9 mouse cellular contexts compared by ENCODE assay signal in genomic region chr2:71816391-71817041, GRCm38 (mm10). TPM values are rescaled to one million over a fixed set of nuclear protein-coding genes. Genes with fewer than 3 reads are reported as not detected.
A peak's percentile ranks its signal among the peaks of the same experiment; 100 is the strongest.
DNase-seq lines count a peak whose midpoint lies in the region; ATAC-seq and TF ChIP-seq lines count a peak whose summit lies in the region.
"Had no signal": no experiment of that assay in that cellular context is flagged by ENCODE, and none has a peak within 500 bp of the region (broad histone marks: within the 10 kb centered on the region; RNA-seq: fewer than 3 reads in every experiment).

No protein-coding gene starts in this region.

- H3K4me3 ChIP-seq in gastrocnemius, adult 2 months, result peak overlapping the region; percentile 25; the same call in 1 of the 2 replicates
- H3K4me3 ChIP-seq in bone marrow macrophage, adult 2 months (ENCODE audit: insufficient read depth, low read length), result no peak overlapping the region
- no peak overlapping the region for H3K4me3 ChIP-seq in forebrain, embryonic 14.5 days (ENCODE audit: low read depth, low read length)
- H3K4me3 ChIP-seq in liver, embryonic 15.5 days (replicated peaks), result no peak overlapping the region
- H3K4me3 ChIP-seq in thymus, adult 2 months (ENCODE audit: control insufficient read depth, insufficient read depth, low read length), result peak overlapping the region; percentile 23

- peak; percentile 66 for TF ChIP-seq CTCF in gastrocnemius, adult 2 months (IDR thresholded peaks at IDR 0.05)
- 0 out of 2 replicates have a peak, but pooled peaks have one; percentile 4 for TF ChIP-seq CTCF in bone marrow macrophage, adult 2 months (IDR thresholded peaks at IDR 0.05; ENCODE audit: low read depth, low read length)
- no peak for TF ChIP-seq CTCF in thymus, adult 2 months (IDR thresholded peaks at IDR 0.05; ENCODE audit: borderline replicate concordance, control insufficient read depth, extremely low read depth, insufficient read depth, low read length, poor library complexity)

- peak; percentile 33 for ATAC-seq in forebrain, embryonic 14.5 days
- ATAC-seq in liver, embryonic 15.5 days (ENCODE audit: insufficient read depth), result no peak

- no peak overlapping the region for H3K4me2 ChIP-seq in forebrain, embryonic 14.5 days (ENCODE audit: low read length)
- peak overlapping the region; percentile 33; the same call in 1 of the 2 replicates for H3K4me2 ChIP-seq in liver, embryonic 15.5 days

- no peak for DNase-seq in gastrocnemius, adult 2 months
- DNase-seq in gastrocnemius, postnatal 36 days, result no peak
- DNase-seq in 416B (ENCODE audit: low read depth), result peak; percentile 84
- peak; percentile 86 for DNase-seq in forebrain, embryonic 14.5 days (ENCODE audit: low spot score)
- DNase-seq in thymus, adult 2 months, result peak; percentile 68
- DNase-seq in gastrocnemius, postnatal 25 days, result no peak

- no peaks in the 10 kb centered on the region for H3K36me3 ChIP-seq in forebrain, embryonic 14.5 days (ENCODE audit: control insufficient read depth, insufficient read depth, low read length)
- no peaks in the 10 kb centered on the region for H3K36me3 ChIP-seq in liver, embryonic 15.5 days (replicated peaks)
- peaks cover 3% of the 10 kb centered on the region; the same call in 1 of the 2 replicates for H3K36me3 ChIP-seq in thymus, adult 2 months (ENCODE audit: control insufficient read depth, insufficient read depth, low read length)

- intact Hi-C loops in gastrocnemius, adult 2 months (cut with DNase I), result loop anchor here (1.0 to 5.0 kb wide), 3 partner anchors 217 to 659 kb away; no protein-coding TSS in a partner anchor
- intact Hi-C loops in gastrocnemius, postnatal 36 days (cut with DNase I), result no loop called here

- H3K27me3 ChIP-seq in forebrain, embryonic 14.5 days (replicated peaks; ENCODE audit: control insufficient read depth, insufficient read depth, low read length), result no peaks in the 10 kb centered on the region
- no peaks in the 10 kb centered on the region for H3K27me3 ChIP-seq in liver, embryonic 15.5 days
- no peaks in the 10 kb centered on the region for H3K27me3 ChIP-seq in thymus, adult 2 months (ENCODE audit: control insufficient read depth, insufficient read depth, low read length)

- TF ChIP-seq POLR2A in bone marrow macrophage, adult 2 months (IDR thresholded peaks at IDR 0.05; ENCODE audit: borderline replicate concordance, low read depth, low read length), result no peak
- TF ChIP-seq POLR2A in thymus, adult 2 months (IDR thresholded peaks at IDR 0.05; ENCODE audit: control insufficient read depth, extremely low read depth, insufficient read depth, low read length, poor library complexity), result 0 out of 2 replicates have a peak, but pooled peaks have one; percentile 12

- no peak overlapping the region for H3K27ac ChIP-seq in gastrocnemius, adult 2 months
- no peak overlapping the region for H3K27ac ChIP-seq in bone marrow macrophage, adult 2 months (ENCODE audit: insufficient read depth, low read depth, low read length)
- no peak overlapping the region for H3K27ac ChIP-seq in forebrain, embryonic 14.5 days (ENCODE audit: low read depth, low read length)
- H3K27ac ChIP-seq in liver, embryonic 15.5 days (replicated peaks), result no peak overlapping the region
- peak overlapping the region; percentile 98 for H3K27ac ChIP-seq in thymus, adult 2 months (ENCODE audit: control insufficient read depth, insufficient read depth, low read length)
- H3K27ac ChIP-seq: macrophage had no signal

- H3K9ac ChIP-seq in forebrain, embryonic 14.5 days (ENCODE audit: low read length), result no peak overlapping the region
- no peak overlapping the region for H3K9ac ChIP-seq in liver, embryonic 15.5 days

- H3K4me1 ChIP-seq in bone marrow macrophage, adult 2 months (ENCODE audit: control insufficient read depth, insufficient read depth, low read length), result peaks cover 41% of the 10 kb centered on the region
- H3K4me1 ChIP-seq in forebrain, embryonic 14.5 days (ENCODE audit: control insufficient read depth, insufficient read depth, low read length), result peaks cover 14% of the 10 kb centered on the region
- H3K4me1 ChIP-seq in liver, embryonic 15.5 days (replicated peaks), result peaks cover 30% of the 10 kb centered on the region
- H3K4me1 ChIP-seq in thymus, adult 2 months (replicated peaks; ENCODE audit: control insufficient read depth, insufficient read depth, low read length), result peaks cover 43% of the 10 kb centered on the region

- H3K9me3 ChIP-seq in forebrain, embryonic 14.5 days (replicated peaks; ENCODE audit: control insufficient read depth, low read length), result no peaks in the 10 kb centered on the region
- H3K9me3 ChIP-seq in liver, embryonic 15.5 days (replicated peaks), result no peaks in the 10 kb centered on the region

- 29% methylated on average over 14 of the region's 14 CpGs for WGBS in forebrain, embryonic 14.5 days
- 25% methylated on average over 14 of the region's 14 CpGs for WGBS in liver, embryonic 15.5 days (ENCODE audit: insufficient replicate concordance)
- WGBS in thymus, adult 2 months, result 18% methylated on average over 14 of the region's 14 CpGs

RNA-seq across cellular contexts. Expression of gene Pdk1, which starts 56.5 kb away (rescaled TPM):
- 10 to 100 TPM; 52.2 to 85.3 TPM for total RNA-seq in gastrocnemius, adult 2 months (2021)
- 10 to 100 TPM; 47.5 to 61.2 TPM for total RNA-seq in gastrocnemius, postnatal 36 days (2021)
- polyA plus RNA-seq in bone marrow macrophage, adult 2 months (2012; ENCODE audit: insufficient read depth, insufficient read length, missing spikeins), result 33.2 and 36.2 TPM in 2 replicates
- 20.2 and 22.3 TPM in 2 replicates for polyA plus RNA-seq in forebrain, embryonic 14.5 days (2014; fragmentation: Nextera tagmentation; extraction: Ambion mirVana)
- 38.6 and 40.3 TPM in 2 replicates for polyA plus RNA-seq in liver, embryonic 15.5 days (2015; fragmentation: Nextera tagmentation; extraction: Ambion mirVana)
- polyA plus RNA-seq in thymus, adult 2 months (2012; rRNA removed), result 43.7 and 50.6 TPM in 2 replicates
- total RNA-seq in gastrocnemius, postnatal 25 days (2021), result 10 to 100 TPM; 58.0 TPM

Comparison
In these comparisons a context has a peak if more than half of its experiments do, and no peak if none do; other contexts are left out.
1. DNase-seq: peak in 416B (single experiment), forebrain, embryonic 14.5 days (single experiment) and thymus, adult 2 months (single experiment); none in gastrocnemius, adult 2 months (single experiment), gastrocnemius, postnatal 36 days (0 of 2) and gastrocnemius, postnatal 25 days (single experiment).
2. H3K4me3 ChIP-seq: peak in gastrocnemius, adult 2 months (single experiment) and thymus, adult 2 months (single experiment); none in bone marrow macrophage, adult 2 months (single experiment), forebrain, embryonic 14.5 days (single experiment) and liver, embryonic 15.5 days (single experiment).